16 mouse cellular contexts compared by ENCODE assay signal in the genomic region with DNA sequence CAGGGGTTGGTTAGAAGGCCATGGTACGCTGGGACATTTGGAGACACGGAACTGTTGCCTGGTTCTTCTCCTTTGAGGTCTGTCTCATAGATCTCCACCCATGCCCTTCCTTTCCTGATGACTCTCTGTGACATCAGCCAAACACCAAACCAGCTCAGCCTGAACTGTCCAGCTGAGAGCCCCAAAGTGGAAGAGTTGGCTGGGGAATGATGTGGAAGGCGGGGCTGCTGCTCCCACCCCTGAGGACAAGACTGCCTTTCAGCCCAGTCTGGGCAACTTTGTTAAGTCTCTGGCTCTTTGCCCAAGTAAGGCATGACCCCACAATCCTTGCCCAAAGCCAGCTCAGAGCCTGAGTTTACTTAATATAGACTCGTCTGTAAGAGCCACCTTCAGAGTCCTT. TPM values are rescaled to one million over a fixed set of nuclear protein-coding genes. Genes with fewer than 3 reads are reported as not detected.
A peak's percentile ranks its signal among the peaks of the same experiment; 100 is the strongest.
DNase-seq lines count a peak whose midpoint lies in the region; ATAC-seq and TF ChIP-seq lines count a peak whose summit lies in the region.
"Had no signal": no experiment of that assay in that cellular context is flagged by ENCODE, and none has a peak within 500 bp of the region (broad histone marks: within the 10 kb centered on the region; RNA-seq: fewer than 3 reads in every experiment).

No protein-coding gene starts in this region.

- no peak overlapping the region for H3K9ac ChIP-seq in forebrain, postnatal 0 days
- no peak overlapping the region for H3K9ac ChIP-seq in forebrain, embryonic 12.5 days
- no peak overlapping the region for H3K9ac ChIP-seq in midbrain, embryonic 14.5 days (replicated peaks; ENCODE audit: low read length)
- H3K9ac ChIP-seq in midbrain, embryonic 16.5 days (ENCODE audit: low read depth, low read length): no peak overlapping the region
- H3K9ac ChIP-seq in stomach, embryonic 15.5 days: no peak overlapping the region
- no peak overlapping the region for H3K9ac ChIP-seq in heart, embryonic 12.5 days
- H3K9ac ChIP-seq: liver, embryonic 13.5 days had no signal

- no peak overlapping the region for H3K4me2 ChIP-seq in forebrain, postnatal 0 days (ENCODE audit: low read depth)
- H3K4me2 ChIP-seq in forebrain, embryonic 12.5 days: no peak overlapping the region
- no peak overlapping the region for H3K4me2 ChIP-seq in midbrain, embryonic 14.5 days (ENCODE audit: low read length)
- no peak overlapping the region for H3K4me2 ChIP-seq in midbrain, embryonic 16.5 days (ENCODE audit: low read length)
- no peak overlapping the region for H3K4me2 ChIP-seq in stomach, embryonic 15.5 days
- no peak overlapping the region for H3K4me2 ChIP-seq in heart, embryonic 12.5 days
- H3K4me2 ChIP-seq: liver, embryonic 13.5 days; midbrain, embryonic 11.5 days had no signal

- H3K4me1 ChIP-seq in forebrain, postnatal 0 days (ENCODE audit: insufficient read depth): no peaks in the 10 kb centered on the region
- no peaks in the 10 kb centered on the region for H3K4me1 ChIP-seq in forebrain, embryonic 12.5 days
- H3K4me1 ChIP-seq in midbrain, embryonic 14.5 days (ENCODE audit: control insufficient read depth, insufficient read depth, low read length): no peaks in the 10 kb centered on the region
- no peaks in the 10 kb centered on the region for H3K4me1 ChIP-seq in midbrain, embryonic 16.5 days (ENCODE audit: control insufficient read depth, insufficient read depth, low read length)
- no peaks in the 10 kb centered on the region for H3K4me1 ChIP-seq in stomach, embryonic 15.5 days
- no peaks in the 10 kb centered on the region for H3K4me1 ChIP-seq in heart, embryonic 12.5 days (replicated peaks)
- H3K4me1 ChIP-seq in thymus, adult 2 months (replicated peaks; ENCODE audit: control insufficient read depth, insufficient read depth, low read length): no peaks in the 10 kb centered on the region
- H3K4me1 ChIP-seq: forebrain, embryonic 10.5 days; liver, embryonic 13.5 days had no signal

- 82% methylated on average over 4 of the region's 4 CpGs for WGBS in forebrain, postnatal 0 days
- WGBS in forebrain, embryonic 12.5 days: 83% methylated on average over 4 of the region's 4 CpGs
- 86% methylated on average over 4 of the region's 4 CpGs for WGBS in midbrain, embryonic 14.5 days
- WGBS in midbrain, embryonic 16.5 days: 84% methylated on average over 4 of the region's 4 CpGs
- 65% methylated on average over 4 of the region's 4 CpGs for WGBS in stomach, embryonic 15.5 days
- WGBS in heart, embryonic 12.5 days: 72% methylated on average over 4 of the region's 4 CpGs
- WGBS in thymus, adult 2 months: 93% methylated on average over 4 of the region's 4 CpGs

- H3K9me3 ChIP-seq in forebrain, postnatal 0 days (ENCODE audit: low read length): no peaks in the 10 kb centered on the region
- no peaks in the 10 kb centered on the region for H3K9me3 ChIP-seq in forebrain, embryonic 12.5 days
- no peaks in the 10 kb centered on the region for H3K9me3 ChIP-seq in midbrain, embryonic 14.5 days (ENCODE audit: control insufficient read depth, low read length)
- no peaks in the 10 kb centered on the region for H3K9me3 ChIP-seq in midbrain, embryonic 16.5 days (replicated peaks; ENCODE audit: control insufficient read depth, low read length, poor library complexity, severe bottlenecking)
- no peaks in the 10 kb centered on the region for H3K9me3 ChIP-seq in stomach, embryonic 15.5 days
- H3K9me3 ChIP-seq in heart, embryonic 12.5 days (replicated peaks): peaks cover 4% of the 10 kb centered on the region; the same call in 1 of the 2 replicates
- H3K9me3 ChIP-seq: liver, embryonic 13.5 days had no signal

- TF ChIP-seq POLR2A in thymus, adult 2 months (IDR thresholded peaks at IDR 0.05; ENCODE audit: control insufficient read depth, extremely low read depth, insufficient read depth, low read length, poor library complexity): no peak

- DNase-seq in forebrain, postnatal 0 days: peak; percentile 14
- DNase-seq in midbrain, embryonic 14.5 days: peak; percentile 15
- DNase-seq in layer of hippocampus, adult 8-10 months (ENCODE audit: low spot score in 2 of 2): peak; percentile 39 to 48
- no peak for DNase-seq in thymus, adult 2 months
- DNase-seq: liver, embryonic 13.5 days; thymus, postnatal 25 days had no signal

- H3K27me3 ChIP-seq in forebrain, postnatal 0 days (ENCODE audit: insufficient read depth, low read length): no peaks in the 10 kb centered on the region
- H3K27me3 ChIP-seq in forebrain, embryonic 12.5 days: no peaks in the 10 kb centered on the region
- no peaks in the 10 kb centered on the region for H3K27me3 ChIP-seq in midbrain, embryonic 14.5 days (ENCODE audit: control insufficient read depth, insufficient read depth, low read length)
- no peaks in the 10 kb centered on the region for H3K27me3 ChIP-seq in midbrain, embryonic 16.5 days (ENCODE audit: control insufficient read depth, insufficient read depth, low read depth, low read length)
- H3K27me3 ChIP-seq in stomach, embryonic 15.5 days (replicated peaks): no peaks in the 10 kb centered on the region
- H3K27me3 ChIP-seq in heart, embryonic 12.5 days (replicated peaks): 0 out of 2 replicates have a peak, but pooled peaks cover 6% of the 10 kb centered on the region
- H3K27me3 ChIP-seq in thymus, adult 2 months (ENCODE audit: control insufficient read depth, insufficient read depth, low read length): no peaks in the 10 kb centered on the region
- H3K27me3 ChIP-seq: liver, embryonic 13.5 days had no signal

- H3K27ac ChIP-seq in forebrain, postnatal 0 days (ENCODE audit: low read depth, low read length): no peak overlapping the region
- no peak overlapping the region for H3K27ac ChIP-seq in forebrain, embryonic 12.5 days
- H3K27ac ChIP-seq in midbrain, embryonic 14.5 days (replicated peaks; ENCODE audit: low read depth, low read length): no peak overlapping the region
- H3K27ac ChIP-seq in midbrain, embryonic 16.5 days (ENCODE audit: low read length): no peak overlapping the region
- 0 out of 2 replicates have a peak overlapping the region, but pooled peaks have one; percentile 33 for H3K27ac ChIP-seq in stomach, embryonic 15.5 days
- no peak overlapping the region for H3K27ac ChIP-seq in heart, embryonic 12.5 days (ENCODE audit: poor library complexity, severe bottlenecking)
- H3K27ac ChIP-seq in thymus, adult 2 months (ENCODE audit: control insufficient read depth, insufficient read depth, low read length): no peak overlapping the region
- H3K27ac ChIP-seq: forebrain, embryonic 10.5 days; kidney, postnatal 0 days; liver, embryonic 13.5 days had no signal

- peak; percentile 75 for ATAC-seq in forebrain, postnatal 0 days
- no peak for ATAC-seq in forebrain, embryonic 12.5 days (ENCODE audit: low FRiP score)
- no peak for ATAC-seq in midbrain, embryonic 14.5 days (ENCODE audit: low FRiP score, low TSS enrichment)
- no peak for ATAC-seq in midbrain, embryonic 16.5 days
- peak; percentile 56; the same call in 1 of the 2 replicates for ATAC-seq in stomach, embryonic 15.5 days (ENCODE audit: insufficient read depth, low FRiP score, low read depth)
- no peak; the same call in 1 of the 2 replicates for ATAC-seq in heart, embryonic 12.5 days (ENCODE audit: insufficient number of reproducible peaks, low FRiP score)

- H3K36me3 ChIP-seq in forebrain, postnatal 0 days (ENCODE audit: insufficient read depth): no peaks in the 10 kb centered on the region
- H3K36me3 ChIP-seq in forebrain, embryonic 12.5 days (replicated peaks): no peaks in the 10 kb centered on the region
- H3K36me3 ChIP-seq in midbrain, embryonic 14.5 days (ENCODE audit: control insufficient read depth, insufficient read depth, low read length): no peaks in the 10 kb centered on the region
- H3K36me3 ChIP-seq in midbrain, embryonic 16.5 days (ENCODE audit: control insufficient read depth, insufficient read depth, low read length): no peaks in the 10 kb centered on the region
- no peaks in the 10 kb centered on the region for H3K36me3 ChIP-seq in stomach, embryonic 15.5 days
- no peaks in the 10 kb centered on the region for H3K36me3 ChIP-seq in heart, embryonic 12.5 days
- H3K36me3 ChIP-seq in thymus, adult 2 months (ENCODE audit: control insufficient read depth, insufficient read depth, low read length): no peaks in the 10 kb centered on the region
- H3K36me3 ChIP-seq: forebrain, embryonic 10.5 days; liver, embryonic 13.5 days had no signal

- TF ChIP-seq CTCF in forebrain, postnatal 0 days (IDR thresholded peaks at IDR 0.05; ENCODE audit: low read depth): no peak
- no peak for TF ChIP-seq CTCF in thymus, adult 2 months (IDR thresholded peaks at IDR 0.05; ENCODE audit: borderline replicate concordance, control insufficient read depth, extremely low read depth, insufficient read depth, low read length, poor library complexity)

- H3K4me3 ChIP-seq in forebrain, postnatal 0 days (ENCODE audit: low read depth, low read length): no peak overlapping the region
- H3K4me3 ChIP-seq in forebrain, embryonic 12.5 days (replicated peaks): no peak overlapping the region
- no peak overlapping the region for H3K4me3 ChIP-seq in midbrain, embryonic 14.5 days (replicated peaks; ENCODE audit: low read depth, low read length)
- H3K4me3 ChIP-seq in midbrain, embryonic 16.5 days (ENCODE audit: low read depth, low read length): no peak overlapping the region
- H3K4me3 ChIP-seq in stomach, embryonic 15.5 days (replicated peaks): no peak overlapping the region
- H3K4me3 ChIP-seq in heart, embryonic 12.5 days: no peak overlapping the region
- H3K4me3 ChIP-seq in thymus, adult 2 months (ENCODE audit: control insufficient read depth, insufficient read depth, low read length): no peak overlapping the region
- H3K4me3 ChIP-seq: forebrain, embryonic 10.5 days; liver, embryonic 13.5 days had no signal

RNA-seq across cellular contexts. Expression of a gene that starts 15.3 kb away (rescaled TPM):
- 134 and 139 TPM in 2 replicates for total RNA-seq in forebrain, postnatal 0 days (2014; rRNA removed)
- 182 TPM in 2 replicates for polyA plus RNA-seq in forebrain, postnatal 0 days (2015; fragmentation: Nextera tagmentation; extraction: Ambion mirVana)
- 192 and 195 TPM in 2 replicates for polyA plus RNA-seq in forebrain, embryonic 12.5 days (2016; fragmentation: Nextera tagmentation; extraction: Ambion mirVana)
- 169 and 178 TPM in 2 replicates for polyA plus RNA-seq in midbrain, embryonic 14.5 days (2014; fragmentation: Nextera tagmentation; extraction: Ambion mirVana)
- 176 and 183 TPM in 2 replicates for polyA plus RNA-seq in midbrain, embryonic 16.5 days (2015; fragmentation: Nextera tagmentation; extraction: Ambion mirVana)
- total RNA-seq in layer of hippocampus, adult 8-10 months (2022): 100 to 1,000 TPM; 110 to 128 (median 119) TPM
- 163 and 178 TPM in 2 replicates for polyA plus RNA-seq in stomach, embryonic 15.5 days (2015; fragmentation: Nextera tagmentation; extraction: Ambion mirVana)
- polyA plus RNA-seq in heart, embryonic 12.5 days (2016; fragmentation: Nextera tagmentation; extraction: Ambion mirVana): 122 and 124 TPM in 2 replicates
- polyA plus RNA-seq in thymus, adult 2 months (2012; rRNA removed): 58.1 and 59.4 TPM in 2 replicates

RNA-seq across cellular contexts. Expression of a gene that starts 38.8 kb away (rescaled TPM):
- total RNA-seq in forebrain, postnatal 0 days (2014; rRNA removed): 0.10 TPM in 1 of 2 replicates, not detected in the other
- 0.13 TPM in 1 of 2 replicates, not detected in the other for polyA plus RNA-seq in forebrain, postnatal 0 days (2015; fragmentation: Nextera tagmentation; extraction: Ambion mirVana)
- not detected in 2 replicates for polyA plus RNA-seq in forebrain, embryonic 12.5 days (2016; fragmentation: Nextera tagmentation; extraction: Ambion mirVana)
- not detected in 2 replicates for polyA plus RNA-seq in midbrain, embryonic 14.5 days (2014; fragmentation: Nextera tagmentation; extraction: Ambion mirVana)
- not detected in 2 replicates for polyA plus RNA-seq in midbrain, embryonic 16.5 days (2015; fragmentation: Nextera tagmentation; extraction: Ambion mirVana)
- total RNA-seq in layer of hippocampus, adult 8-10 months (2022): under 1 TPM in 1 of 4 experiments, not detected in 3; 0.16 TPM
- polyA plus RNA-seq in stomach, embryonic 15.5 days (2015; fragmentation: Nextera tagmentation; extraction: Ambion mirVana): 0.19 and 0.71 TPM in 2 replicates
- not detected in 2 replicates for polyA plus RNA-seq in heart, embryonic 12.5 days (2016; fragmentation: Nextera tagmentation; extraction: Ambion mirVana)
- polyA plus RNA-seq in thymus, adult 2 months (2012; rRNA removed): 1.2 and 1.4 TPM in 2 replicates
- total RNA-seq: neutrophil, adult 5-6 weeks had no signal
- polyA plus RNA-seq: forebrain, embryonic 10.5 days; liver, embryonic 13.5 days had no signal

RNA-seq across cellular contexts. Expression of a gene that starts 45.4 kb away (rescaled TPM):
- total RNA-seq in forebrain, postnatal 0 days (2014; rRNA removed): 0.08 and 0.24 TPM in 2 replicates
- polyA plus RNA-seq in forebrain, postnatal 0 days (2015; fragmentation: Nextera tagmentation; extraction: Ambion mirVana): 0.18 and 0.34 TPM in 2 replicates
- polyA plus RNA-seq in forebrain, embryonic 12.5 days (2016; fragmentation: Nextera tagmentation; extraction: Ambion mirVana): 0.56 and 0.82 TPM in 2 replicates
- 1.6 and 1.8 TPM in 2 replicates for polyA plus RNA-seq in midbrain, embryonic 14.5 days (2014; fragmentation: Nextera tagmentation; extraction: Ambion mirVana)
- 1.2 and 1.3 TPM in 2 replicates for polyA plus RNA-seq in midbrain, embryonic 16.5 days (2015; fragmentation: Nextera tagmentation; extraction: Ambion mirVana)
- under 1 TPM; 0.25 to 0.69 (median 0.50) TPM for total RNA-seq in layer of hippocampus, adult 8-10 months (2022)
- 0.35 and 0.37 TPM in 2 replicates for polyA plus RNA-seq in stomach, embryonic 15.5 days (2015; fragmentation: Nextera tagmentation; extraction: Ambion mirVana)
- polyA plus RNA-seq in heart, embryonic 12.5 days (2016; fragmentation: Nextera tagmentation; extraction: Ambion mirVana): not detected in 2 replicates
- polyA plus RNA-seq in thymus, adult 2 months (2012; rRNA removed): not detected in 2 replicates
- total RNA-seq: common myeloid progenitor, adult 5-6 weeks; hematopoietic stem cell, adult 5-6 weeks; neutrophil, adult 5-6 weeks had no signal
- polyA plus RNA-seq: liver, embryonic 13.5 days had no signal

RNA-seq across cellular contexts. Expression of a gene that starts 48.9 kb away (rescaled TPM):
- total RNA-seq in forebrain, postnatal 0 days (2014; rRNA removed): 10.0 and 15.0 TPM in 2 replicates
- polyA plus RNA-seq in forebrain, postnatal 0 days (2015; fragmentation: Nextera tagmentation; extraction: Ambion mirVana): 20.5 and 23.2 TPM in 2 replicates
- 15.1 and 15.4 TPM in 2 replicates for polyA plus RNA-seq in forebrain, embryonic 12.5 days (2016; fragmentation: Nextera tagmentation; extraction: Ambion mirVana)
- polyA plus RNA-seq in midbrain, embryonic 14.5 days (2014; fragmentation: Nextera tagmentation; extraction: Ambion mirVana): 18.9 and 19.6 TPM in 2 replicates
- polyA plus RNA-seq in midbrain, embryonic 16.5 days (2015; fragmentation: Nextera tagmentation; extraction: Ambion mirVana): 18.9 and 21.6 TPM in 2 replicates
- 10 to 100 TPM; 26.1 to 31.1 (median 27.1) TPM for total RNA-seq in layer of hippocampus, adult 8-10 months (2022)
- polyA plus RNA-seq in stomach, embryonic 15.5 days (2015; fragmentation: Nextera tagmentation; extraction: Ambion mirVana): 30.9 and 31.3 TPM in 2 replicates
- polyA plus RNA-seq in heart, embryonic 12.5 days (2016; fragmentation: Nextera tagmentation; extraction: Ambion mirVana): 23.5 and 25.7 TPM in 2 replicates
- polyA plus RNA-seq in thymus, adult 2 months (2012; rRNA removed): 50.0 and 53.2 TPM in 2 replicates

RNA-seq across cellular contexts. Expression of a gene that starts 56.0 kb away (rescaled TPM):
- 51.6 and 65.0 TPM in 2 replicates for total RNA-seq in forebrain, postnatal 0 days (2014; rRNA removed)
- polyA plus RNA-seq in forebrain, postnatal 0 days (2015; fragmentation: Nextera tagmentation; extraction: Ambion mirVana): 12.8 and 14.6 TPM in 2 replicates
- polyA plus RNA-seq in forebrain, embryonic 12.5 days (2016; fragmentation: Nextera tagmentation; extraction: Ambion mirVana): 29.6 and 33.9 TPM in 2 replicates
- polyA plus RNA-seq in midbrain, embryonic 14.5 days (2014; fragmentation: Nextera tagmentation; extraction: Ambion mirVana): 27.6 and 32.9 TPM in 2 replicates
- 20.3 and 21.7 TPM in 2 replicates for polyA plus RNA-seq in midbrain, embryonic 16.5 days (2015; fragmentation: Nextera tagmentation; extraction: Ambion mirVana)
- total RNA-seq in layer of hippocampus, adult 8-10 months (2022): 10 to 100 TPM; 25.5 to 31.2 (median 28.9) TPM
- polyA plus RNA-seq in stomach, embryonic 15.5 days (2015; fragmentation: Nextera tagmentation; extraction: Ambion mirVana): 13.1 and 14.9 TPM in 2 replicates
- 17.2 and 18.6 TPM in 2 replicates for polyA plus RNA-seq in heart, embryonic 12.5 days (2016; fragmentation: Nextera tagmentation; extraction: Ambion mirVana)
- 48.2 and 49.9 TPM in 2 replicates for polyA plus RNA-seq in thymus, adult 2 months (2012; rRNA removed)

Comparison
In these comparisons a context has a peak if more than half of its experiments do, and no peak if none do; other contexts are left out.
1. ATAC-seq: peak in forebrain, postnatal 0 days (single experiment) and stomach, embryonic 15.5 days (single experiment); none in forebrain, embryonic 12.5 days (single experiment), midbrain, embryonic 14.5 days (single experiment), midbrain, embryonic 16.5 days (single experiment) and heart, embryonic 12.5 days (single experiment).